Mouse (Mus musculus) monocyte, adult 2 months (primary cell): ENCODE data around the gene Pacrg.

ENCODE experiments used
- DNase-seq, 2 experiments: peaks; one replicate each; pipeline ENCODE4 v3.0.0; 2022; ENCODE audit warnings: low spot score in 2 of 2, low read depth in 1 of 2

The Pacrg gene

DNA sequence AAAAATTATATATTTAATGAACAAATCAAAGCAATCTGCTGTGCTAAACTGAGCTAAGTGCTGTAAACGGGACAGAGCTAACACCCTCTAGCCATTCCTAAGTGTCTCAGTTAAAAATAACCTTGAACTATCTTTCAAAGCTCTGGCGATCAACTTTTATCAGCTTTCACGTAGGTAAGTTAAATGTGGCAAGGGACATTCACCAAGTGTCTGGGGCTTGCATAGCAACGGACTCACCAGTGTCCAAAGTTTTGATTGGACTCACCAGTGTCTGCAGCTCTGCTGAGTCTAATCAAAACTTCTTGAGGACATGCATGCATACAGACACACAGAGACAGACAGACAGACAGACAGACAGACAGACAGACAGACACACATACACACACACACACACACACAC lies 425.7 kb downstream of the Pacrg start:
- no peak for DNase-seq

DNA sequence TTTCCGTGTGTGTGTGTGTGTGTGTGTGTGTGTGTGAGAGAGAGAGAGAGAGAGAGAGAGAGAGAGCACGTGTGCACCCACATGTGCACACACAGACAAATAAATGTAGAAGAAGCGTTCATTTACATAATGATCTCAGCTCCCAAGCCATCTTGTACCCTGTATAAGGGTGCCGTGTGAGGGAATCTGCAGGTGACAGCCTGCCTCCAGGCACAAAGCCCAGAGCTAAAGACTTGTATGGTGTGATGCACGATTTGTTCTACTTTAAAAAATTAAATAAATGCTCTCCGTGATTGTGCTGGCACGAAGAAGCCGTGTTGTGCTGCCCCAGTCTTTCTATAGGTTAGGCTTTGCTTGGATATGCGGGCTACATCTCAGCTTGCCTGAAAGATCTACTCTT lies 426.2 kb downstream of the Pacrg start:
- DNase-seq: no peak

DNA sequence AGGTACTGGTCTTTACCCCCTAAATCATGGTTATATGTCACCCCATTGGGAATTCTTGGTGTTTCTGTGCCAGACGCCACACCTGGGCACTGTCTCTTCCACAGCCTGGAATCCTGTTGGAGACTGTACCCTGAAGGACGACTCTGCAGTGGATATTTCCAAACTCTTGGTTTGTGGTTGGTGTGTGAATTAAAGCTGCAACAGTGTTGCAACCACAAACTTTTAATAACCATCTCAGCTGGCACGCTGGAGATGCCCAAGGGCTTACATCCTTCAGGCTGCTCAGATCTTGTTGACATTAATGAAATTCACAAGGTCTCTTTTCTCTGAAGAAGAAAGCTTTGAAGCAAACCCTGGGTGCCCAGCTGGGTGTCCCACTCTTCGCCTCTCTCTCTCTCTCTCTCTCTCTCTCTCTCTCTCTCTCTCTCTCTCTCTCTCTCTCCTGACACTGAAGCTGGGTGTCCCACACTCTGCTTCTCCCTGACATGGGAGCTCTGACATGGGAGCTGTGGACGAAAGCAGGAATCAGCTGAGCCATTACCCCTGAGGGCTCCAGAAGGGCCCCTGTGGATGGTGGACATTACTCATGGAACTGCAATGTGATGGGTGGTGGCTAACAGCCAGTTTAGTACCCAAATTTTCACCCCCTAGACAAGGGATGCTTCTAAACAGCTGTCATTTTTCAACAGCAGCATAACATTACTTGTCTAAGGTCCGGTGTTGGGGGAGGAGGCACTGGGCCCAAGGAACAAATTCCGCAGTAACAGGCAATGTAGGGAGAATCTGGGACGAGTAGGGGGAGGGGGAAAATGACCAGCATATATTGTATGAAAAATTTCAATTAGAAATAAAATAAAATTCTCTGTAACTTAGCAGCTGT lies 429.3 kb downstream of the Pacrg start:
- DNase-seq: no peak

DNA sequence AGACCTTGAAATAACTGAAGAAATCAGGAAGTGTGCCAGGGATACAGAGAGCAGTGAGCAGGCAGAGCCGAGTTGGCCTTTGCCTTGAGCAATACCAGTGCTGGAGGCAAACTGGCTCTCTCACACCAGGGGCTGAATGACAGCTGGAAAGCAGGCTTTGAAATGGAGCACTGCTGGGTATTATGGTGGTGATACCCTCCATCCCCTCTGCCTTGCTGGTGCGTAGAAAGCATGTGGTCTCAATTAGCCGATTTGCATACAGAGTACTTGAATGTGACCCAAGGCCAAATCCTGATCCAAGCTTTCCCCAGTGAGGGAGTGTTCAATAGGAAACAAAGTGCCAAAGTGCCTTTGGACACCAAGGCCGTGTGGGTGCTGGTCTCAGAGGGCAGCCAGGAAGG lies 431.4 kb downstream of the Pacrg start:
- DNase-seq: no peak

DNA sequence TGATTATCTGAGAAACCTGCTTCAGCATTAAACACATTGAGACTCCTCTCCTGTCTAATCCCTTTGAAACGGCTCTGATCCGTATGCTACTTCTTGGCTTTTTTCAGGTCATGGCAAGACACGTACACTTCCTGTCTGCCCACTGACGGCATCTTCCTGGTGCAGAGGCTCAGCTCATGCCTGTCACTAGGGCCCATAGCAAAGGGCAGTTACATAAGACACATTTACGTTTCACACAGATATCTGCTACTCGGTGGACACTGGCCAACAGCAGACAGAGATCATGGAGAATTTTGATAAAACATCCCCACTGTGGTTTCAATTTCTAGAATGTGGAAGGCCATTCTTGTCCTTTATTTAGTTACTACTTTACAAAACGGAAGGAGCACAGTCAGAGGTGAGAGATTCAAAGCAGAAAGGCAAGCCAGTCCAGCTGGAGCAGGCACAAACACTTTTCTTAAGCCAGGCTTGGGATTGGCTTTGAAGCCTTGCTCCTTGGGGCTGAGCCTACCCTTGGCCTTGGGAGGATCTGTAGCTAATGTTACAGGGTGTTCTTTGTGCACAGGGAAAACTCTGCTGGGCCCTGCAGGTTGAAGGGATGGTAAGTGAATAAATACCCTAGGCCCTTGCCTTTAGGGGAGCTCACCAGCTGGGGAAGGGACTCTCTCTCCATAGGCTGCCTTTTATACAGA lies 432.9 kb downstream of the Pacrg start:
- DNase-seq: no peak

DNA sequence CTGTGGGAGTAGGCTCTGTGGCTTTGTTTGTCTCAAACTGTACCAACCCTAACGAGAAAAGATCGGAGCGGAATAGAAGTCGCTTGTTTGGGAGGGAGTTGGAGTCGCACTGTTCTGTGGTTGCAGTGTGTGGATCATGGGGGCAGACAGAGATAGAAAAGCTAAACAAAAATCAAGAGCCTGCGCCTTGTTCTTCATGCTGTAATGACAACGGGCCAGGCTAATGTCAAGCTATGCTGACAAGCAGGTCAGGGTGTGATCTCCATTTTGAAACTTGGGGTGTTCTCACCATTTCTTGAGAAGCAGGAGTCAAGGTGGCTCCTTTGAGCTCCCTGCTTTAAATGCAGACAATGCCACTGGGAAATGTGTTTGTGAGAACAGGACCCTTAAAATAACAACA lies 433.8 kb downstream of the Pacrg start:
- no peak for DNase-seq

DNA sequence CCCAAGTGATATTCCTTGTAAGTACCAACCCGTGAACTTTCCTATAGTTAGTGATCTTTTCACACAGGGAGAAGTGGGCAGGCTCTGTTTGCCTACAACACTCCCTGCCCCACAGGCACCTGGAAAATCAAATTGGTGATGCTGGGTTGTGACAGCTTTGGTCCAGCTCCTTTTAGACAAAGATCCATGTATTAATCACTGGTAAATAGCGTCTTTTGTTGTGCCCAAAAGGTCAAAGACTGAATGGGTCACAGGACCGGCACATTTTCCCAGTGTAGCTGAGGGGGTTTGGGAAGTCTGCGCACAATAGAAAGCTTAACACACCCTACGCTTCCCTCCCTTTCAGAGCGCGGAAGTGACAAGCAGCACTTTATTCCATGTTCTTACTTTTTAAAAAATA lies 434.2 kb downstream of the Pacrg start:
- DNase-seq: no peak

DNA sequence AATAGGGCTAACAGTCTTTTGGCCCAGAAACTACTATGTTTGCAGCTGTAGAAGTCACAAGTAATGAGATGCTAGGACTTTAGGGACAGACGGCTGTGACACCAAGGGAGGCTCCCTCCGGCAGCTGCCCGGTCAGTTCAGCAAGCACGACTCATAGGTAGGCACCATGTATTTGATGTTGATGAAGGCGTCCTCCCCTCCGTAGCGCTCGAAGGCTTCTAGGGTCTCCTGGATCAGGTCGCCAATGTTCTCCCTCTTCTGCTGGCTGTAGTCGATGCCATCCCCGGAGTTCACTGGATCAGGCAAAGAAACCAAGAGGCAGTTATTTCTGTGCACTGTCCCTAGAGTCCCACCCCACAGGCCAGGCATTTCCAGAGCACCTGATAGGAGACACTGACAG lies 436.9 kb downstream of the Pacrg start:
- DNase-seq: no peak

DNA sequence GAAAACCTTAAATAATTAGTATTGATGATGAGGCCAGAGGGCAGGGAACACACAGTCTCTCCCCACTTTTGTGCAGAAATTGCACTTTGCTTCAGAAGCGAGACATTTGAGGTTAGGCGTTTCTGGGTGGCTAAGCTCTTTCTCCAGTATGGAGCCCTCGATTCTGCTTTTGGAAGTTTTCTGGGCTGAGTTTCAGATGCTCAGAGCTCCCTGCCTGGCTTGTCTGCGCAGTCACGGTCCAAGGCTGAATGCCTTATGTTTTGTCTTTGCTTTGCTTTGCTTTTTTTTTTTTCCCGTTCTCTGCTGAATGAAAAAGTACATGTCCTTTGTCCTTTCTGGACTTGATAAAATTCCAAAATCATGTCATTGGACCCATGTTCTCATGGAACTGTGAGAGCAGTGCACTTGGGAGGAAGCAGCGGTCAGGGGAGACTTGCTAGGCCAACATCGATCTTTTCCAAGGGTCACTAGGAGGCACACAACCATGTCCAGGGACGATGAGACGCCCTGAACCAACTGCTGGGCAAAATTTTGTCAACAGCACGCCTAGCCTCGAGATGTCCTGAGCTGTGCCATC lies 438.0 kb downstream of the Pacrg start:
- no peak for DNase-seq

DNA sequence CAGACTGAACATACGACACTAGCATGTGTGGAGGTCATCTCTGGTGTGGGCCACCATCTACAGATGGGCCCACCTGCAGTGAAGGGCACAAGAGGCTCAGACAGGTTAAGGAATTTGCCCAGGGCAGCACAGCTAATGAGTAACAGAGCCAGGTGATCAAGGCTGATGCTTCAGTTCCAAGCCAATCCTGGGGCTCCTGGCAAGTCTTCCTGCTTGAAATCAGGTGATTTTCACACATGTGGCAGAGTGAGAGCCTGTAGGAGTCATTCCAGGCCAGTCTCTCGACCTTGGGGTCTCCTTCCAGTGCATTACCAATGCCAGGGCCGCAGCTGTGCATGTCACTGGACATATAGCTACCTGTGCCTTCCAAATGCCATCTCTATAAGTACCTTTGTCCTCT lies 438.6 kb downstream of the Pacrg start:
- DNase-seq: no peak

DNA sequence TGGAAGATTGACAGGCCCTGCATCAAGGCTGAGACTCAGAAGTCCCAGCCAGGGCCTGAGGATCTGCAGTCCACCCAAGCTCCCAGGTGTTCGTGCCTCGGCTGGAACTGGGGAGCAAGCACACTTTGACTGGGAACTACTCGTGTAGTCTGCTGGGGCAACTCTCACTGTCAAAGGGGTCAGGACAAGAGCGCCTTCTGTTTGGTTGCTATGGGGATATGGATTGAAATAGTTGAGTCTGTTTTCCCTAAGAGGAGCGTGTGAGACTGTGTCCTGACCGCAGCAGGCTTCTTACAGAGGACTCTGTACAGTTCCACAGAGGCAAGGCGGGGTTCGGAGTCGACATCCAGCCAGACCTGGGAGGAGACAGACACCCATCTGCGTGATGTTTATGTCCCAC lies 440.4 kb downstream of the Pacrg start:
- DNase-seq: no peak

DNA sequence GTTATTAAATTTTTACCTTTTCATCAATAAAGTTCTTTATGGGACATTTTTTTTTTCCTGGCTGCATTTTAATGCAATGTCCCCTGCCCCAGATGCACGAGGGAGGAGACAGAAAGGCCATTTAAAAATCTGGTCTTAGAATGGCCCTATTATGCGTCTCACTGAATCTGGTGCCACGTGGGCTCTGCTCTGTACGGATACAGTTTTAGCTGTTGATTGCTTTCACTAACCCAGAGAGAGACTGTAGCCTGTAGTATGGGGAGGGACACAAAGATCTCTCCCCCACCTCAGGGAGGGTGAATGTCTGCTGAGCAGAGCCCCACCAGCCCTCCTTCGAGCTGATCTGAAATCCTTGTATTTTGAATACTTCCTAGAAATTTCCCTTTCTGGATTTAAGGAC lies 441.2 kb downstream of the Pacrg start:
- no peak for DNase-seq

DNA sequence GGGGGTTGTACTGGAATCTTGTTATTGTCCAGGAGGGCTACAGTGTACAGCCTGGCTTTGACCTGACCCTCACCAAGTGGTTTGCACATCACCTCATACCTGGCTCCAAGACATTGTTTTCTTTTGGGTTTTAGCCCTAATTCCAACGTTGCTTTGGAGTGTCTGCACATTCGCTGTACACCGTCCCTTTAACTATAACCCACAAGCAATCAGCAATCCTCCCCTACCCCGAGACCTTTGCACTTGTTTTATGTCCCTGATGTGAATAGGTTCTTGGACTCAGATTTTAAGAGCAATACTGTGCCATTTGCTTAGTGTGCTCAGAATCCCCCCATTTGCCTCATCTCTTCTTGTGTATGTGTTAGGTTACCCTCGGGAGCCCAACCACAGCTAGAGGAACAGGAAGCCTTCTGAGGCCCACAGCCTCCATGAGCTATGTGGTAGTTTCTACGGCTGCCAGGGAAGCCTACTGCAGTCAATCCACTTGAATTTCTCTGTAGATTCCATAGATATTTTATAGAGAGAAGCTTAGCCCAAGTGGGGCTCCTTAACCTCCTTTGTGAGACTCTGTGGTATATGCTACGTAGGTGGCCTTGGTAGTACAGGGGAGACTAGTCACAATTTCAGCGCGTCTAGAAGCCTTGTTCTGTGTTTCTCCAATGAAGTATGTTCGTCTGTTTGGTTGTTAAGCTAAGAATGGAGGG lies 442.0 kb downstream of the Pacrg start:
- no peak for DNase-seq

DNA sequence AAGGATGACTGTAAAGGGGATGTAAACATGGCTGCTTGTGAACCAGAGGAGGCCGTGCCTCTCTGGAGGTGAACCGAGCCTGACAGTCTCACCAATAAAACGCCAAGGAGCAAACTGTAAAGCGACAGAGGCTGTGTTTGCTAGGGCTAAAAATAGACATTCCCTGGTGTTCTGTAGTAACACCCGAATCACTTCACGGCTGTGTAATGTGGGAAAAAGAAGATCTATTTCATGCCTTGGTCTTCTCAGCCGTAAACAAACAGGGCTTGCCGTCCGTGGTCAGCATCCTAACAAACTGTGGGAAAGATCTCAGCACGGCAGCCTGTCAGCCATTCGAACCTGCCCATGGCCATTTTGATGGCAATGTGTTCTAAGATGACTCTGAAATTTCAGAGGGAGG lies 442.8 kb downstream of the Pacrg start:
- DNase-seq: no peak

DNA sequence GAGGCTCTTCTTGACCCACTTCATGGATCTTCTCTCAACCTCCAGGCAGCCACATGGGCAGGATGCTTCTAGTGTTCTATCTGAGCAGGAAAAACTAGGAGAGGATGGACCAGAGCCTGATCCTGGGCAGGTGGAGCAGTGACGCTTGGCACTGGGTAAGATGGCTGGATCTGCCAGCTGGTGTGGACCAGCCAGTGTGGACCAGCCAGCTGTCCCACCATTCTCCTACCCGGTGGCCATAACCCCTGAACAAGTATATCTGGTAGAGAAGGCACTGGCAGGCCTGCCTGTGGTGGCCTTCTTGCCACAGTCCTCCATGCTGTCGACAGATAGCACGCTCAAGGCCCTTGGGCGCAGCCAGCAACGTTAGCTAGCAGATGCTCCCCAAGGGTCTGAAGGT lies 443.2 kb downstream of the Pacrg start:
- no peak for DNase-seq

DNA sequence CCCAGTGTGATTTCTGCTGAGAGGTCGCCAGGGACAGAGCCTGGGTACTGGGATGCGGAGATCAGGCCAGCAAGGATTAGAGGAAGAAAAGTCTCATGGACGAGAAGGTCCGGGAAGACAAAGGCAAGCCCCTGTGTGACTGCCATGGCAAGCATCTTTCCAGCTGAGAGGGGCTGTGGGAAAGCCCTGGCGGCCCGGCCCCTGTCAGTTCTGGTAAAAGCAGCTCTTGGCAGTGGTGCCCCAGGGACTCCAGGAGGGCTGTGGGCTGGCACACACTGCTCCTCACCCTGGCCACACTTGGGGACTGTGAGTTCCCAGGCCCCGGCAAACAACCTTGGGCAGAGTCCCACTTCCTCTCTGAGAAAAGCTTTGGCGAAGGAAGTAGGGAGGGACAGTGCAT lies 445.3 kb downstream of the Pacrg start:
- DNase-seq: no peak

DNA sequence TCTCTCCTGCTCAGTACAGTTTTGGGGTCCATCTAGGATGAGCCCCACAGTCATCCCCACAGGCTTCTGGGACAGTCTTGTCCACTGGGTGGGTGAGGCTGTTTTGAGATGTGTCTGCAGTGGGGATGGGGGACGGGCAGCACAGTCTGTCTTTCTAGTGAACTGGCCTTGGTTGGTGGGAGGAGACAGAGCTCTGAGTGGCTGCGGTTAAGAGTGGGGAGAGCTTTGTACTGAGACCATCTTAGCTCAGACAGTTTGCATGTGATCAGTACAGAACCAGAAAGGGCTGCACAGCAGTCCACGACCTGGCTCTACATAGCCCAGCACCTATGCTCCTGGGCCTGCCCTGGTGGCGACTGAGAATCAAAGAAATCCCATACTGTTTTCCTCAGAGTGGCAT lies 446.3 kb downstream of the Pacrg start:
- DNase-seq: no peak

DNA sequence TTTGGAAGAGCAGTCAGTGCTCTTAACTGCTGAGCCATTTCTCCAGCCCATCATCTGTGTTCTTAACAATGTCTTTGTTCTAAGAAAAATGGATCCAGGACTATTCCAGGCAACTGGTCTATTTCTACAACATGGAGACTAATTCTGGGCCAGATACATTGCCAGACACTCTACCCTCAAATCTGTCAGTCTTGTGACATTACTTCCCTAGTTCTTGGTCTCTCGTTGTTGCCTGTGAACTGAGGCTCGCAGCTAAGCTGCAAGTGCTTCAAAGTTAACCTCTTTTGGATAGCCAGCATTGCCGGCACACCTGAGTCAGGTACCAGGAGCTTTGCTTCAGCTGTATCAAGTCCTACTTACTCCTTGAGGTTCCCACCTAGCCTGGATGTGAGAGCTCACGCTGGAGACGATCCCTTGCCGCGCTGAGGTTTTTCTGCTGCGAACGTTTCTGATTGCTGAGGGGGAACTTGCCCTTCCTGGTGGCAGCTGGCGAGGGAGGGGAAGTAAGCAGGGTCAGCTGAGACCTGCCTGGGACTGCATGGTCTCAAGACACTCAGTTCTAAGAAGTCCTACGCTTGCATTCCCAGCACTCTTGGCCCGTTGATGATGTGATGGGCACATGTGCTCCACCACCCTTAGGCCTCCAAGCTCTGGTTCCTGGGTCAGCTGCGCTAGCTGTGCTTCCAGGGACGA lies 447.6 kb downstream of the Pacrg start:
- peak; percentile 24 to 64 for DNase-seq

DNA sequence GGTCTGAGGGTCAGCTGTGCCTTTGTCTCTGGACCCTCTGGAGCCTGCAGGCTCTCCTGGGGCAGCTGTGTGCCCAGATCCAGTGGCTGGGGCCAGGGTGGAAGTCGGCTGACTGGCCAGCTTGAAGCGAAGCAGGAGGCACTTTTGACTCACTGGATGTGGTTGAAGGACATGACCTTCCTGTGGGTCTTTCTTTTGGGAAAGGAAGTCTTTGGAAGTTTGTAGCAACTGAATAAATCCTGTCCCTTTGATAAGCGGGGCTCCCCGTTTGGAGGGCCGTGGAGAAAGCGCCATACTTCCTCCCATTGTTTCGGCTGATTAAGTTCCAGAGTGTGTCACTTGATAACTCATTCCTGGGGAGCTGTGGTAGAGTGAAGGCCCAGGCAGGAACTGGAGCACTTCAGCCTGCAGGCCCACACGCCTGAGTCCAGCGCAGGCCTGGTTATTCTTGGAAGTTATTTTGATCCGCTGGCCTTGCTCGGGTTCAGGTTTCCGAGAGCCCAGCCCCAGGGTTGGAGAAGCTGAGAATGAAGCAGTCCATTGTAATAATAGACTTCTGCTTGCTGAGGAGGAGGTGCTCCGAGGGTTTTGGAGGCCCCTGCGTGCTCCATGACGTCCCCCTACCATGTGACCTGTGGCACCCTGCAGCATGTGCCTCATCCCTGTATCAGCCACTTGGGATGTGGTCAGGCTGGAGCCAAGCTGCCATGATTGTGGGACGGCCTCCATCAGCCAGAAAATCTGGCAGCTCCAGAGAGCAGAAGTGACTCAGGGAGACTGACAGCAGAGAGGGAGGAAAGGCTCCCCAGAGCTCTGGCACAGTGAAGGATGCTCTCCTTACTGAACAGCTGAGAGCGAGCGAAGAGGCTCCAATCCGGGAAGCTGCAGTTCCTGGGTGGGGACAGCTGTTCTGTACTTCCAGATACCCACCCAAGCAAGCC lies 449.6 kb downstream of the Pacrg start:
- DNase-seq: no peak

DNA sequence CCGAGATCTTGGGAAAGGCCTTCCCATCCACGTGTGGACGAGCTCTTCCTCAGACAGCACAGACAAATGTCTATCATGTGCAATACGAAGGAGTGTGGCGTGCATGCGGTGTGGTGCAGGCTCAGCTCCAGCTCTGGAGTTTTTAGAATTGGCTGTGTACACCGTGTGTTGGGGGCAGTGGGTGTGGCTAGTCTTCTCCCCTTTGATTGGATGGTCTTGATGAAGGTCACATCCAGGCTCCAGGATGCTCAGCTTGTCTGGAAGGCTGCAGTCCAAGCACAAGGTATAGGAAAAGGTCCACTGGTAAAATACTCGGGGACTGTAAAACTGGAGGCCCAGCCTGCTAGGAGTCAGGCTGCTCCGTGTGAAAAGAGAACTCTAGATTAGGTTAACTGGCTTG lies 450.4 kb downstream of the Pacrg start:
- no peak for DNase-seq
